Mouse (Mus musculus): Measurements from ENCODE around the gene Cav2.

Cav2 gene

GRCm38 (mm10) chr6:17280939-17281756, at the start of gene Cav2:
Cav2 (plus strand) TSS chr6:17281185.
- peak; percentile 10 to 16 for DNase-seq (ENCODE audit: low read depth in 1 of 2, low spot score in 2 of 2)

DNA sequence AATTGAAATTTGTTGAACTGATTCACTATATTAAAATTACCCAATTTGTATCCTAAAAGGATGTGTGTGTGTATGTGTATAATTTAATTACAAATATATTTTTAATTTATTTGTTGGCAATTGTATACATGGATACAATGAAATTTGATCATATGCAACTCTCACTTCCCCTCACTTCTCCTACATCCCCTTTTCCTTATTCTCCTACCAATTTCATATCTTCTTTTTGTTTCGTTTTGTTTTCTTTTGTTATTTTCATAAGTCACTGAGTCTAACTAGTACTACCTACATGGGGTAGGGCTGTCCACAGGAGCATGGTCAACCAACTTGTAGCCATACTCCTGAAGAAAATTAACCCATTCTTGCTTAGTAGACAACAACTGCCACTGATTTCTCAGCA, 41.3 kb upstream of the Cav2 start:
- no peak for DNase-seq (ENCODE audit: low read depth in 1 of 2, low spot score in 2 of 2)

- DNase-seq (ENCODE audit: low read depth in 1 of 2, low spot score in 2 of 2): no peak
These were observed 40.0 kb upstream of the Cav2 start for GRCm38 (mm10) chr6:17241013-17241412.

DNA sequence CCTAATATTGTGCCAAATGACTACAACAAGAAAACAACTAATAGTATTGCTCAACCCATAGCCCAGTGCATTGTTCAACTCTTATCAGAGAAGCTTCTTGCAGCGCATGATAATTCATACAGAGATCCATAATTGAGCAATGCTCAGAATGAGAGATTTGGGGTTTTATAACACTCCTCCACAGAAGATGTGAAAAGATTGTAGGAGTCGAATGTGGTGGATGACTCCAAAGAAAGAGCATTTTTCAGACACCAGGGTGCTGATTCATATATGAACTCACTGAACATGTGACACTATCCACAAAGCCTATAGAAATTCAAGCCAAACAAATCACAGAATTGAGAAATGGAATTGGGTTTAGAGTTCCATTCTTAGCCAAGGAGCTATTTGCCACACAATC, 34.0 kb upstream of the Cav2 start:
- no peak for DNase-seq (ENCODE audit: low read depth in 1 of 2, low spot score in 2 of 2)

DNA sequence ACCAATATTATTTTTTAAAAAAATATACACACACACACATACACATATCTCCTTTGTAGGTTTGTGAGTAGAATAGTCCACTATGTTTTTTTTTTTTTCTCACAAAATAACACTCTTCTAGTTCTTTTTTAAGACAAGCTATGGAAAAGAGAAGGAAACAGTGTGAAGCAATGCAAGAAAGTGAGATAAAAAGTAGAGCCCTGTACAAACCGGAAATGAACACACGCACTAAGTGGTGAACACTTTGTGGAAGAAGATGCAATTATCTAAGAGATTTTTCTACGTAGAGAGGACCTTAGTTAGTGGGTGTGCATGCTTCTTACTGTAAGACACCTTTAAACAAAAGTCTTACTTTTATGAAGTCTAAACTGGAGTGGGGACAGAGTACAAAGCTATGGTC, 33.3 kb upstream of the Cav2 start:
- no peak for DNase-seq (ENCODE audit: low read depth in 1 of 2, low spot score in 2 of 2)

DNA sequence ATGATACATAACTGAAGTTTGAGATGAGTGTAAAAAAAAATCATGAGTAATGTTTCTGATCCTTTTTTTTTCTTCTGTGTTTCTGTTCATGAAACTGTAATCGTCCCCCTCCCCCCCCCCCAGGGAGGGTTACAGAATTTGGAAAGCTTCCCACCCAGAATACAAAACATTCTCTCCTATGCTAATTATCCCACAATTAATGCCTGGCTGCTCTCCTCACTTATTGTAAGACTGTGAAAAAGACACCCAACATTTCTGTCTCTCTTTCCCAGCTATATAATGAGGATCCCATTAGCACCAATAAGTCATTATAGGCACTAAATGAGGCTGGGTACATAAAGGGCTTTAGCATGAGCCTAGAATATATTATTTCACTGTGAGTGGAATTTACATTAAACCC, 32.7 kb upstream of the Cav2 start:
- DNase-seq (ENCODE audit: low read depth in 1 of 2, low spot score in 2 of 2): no peak

DNA sequence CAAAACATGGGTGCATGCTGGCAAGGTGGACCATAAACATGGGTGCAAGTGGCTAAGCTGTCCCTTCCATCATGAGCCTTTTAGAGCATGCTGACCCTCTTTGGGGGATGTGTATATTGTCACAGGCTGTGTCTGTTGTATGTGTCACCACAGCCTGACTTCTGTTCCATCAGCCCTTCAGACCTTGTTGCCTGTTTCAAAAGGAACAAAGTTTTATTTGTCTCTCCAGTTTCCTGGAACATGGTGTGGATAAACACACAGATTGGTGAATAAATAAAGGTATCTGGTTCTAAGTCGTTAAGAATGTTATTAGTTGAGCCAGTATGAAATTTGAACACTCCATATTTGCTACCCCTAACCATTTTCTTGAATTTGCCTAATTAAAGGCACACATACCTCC, 29.0 kb upstream of the Cav2 start:
- no peak for DNase-seq (ENCODE audit: low read depth in 1 of 2, low spot score in 2 of 2)

GRCm38 (mm10) chr6:17258142-17258541, 22.8 kb upstream of the Cav2 start:
- no peak for DNase-seq (ENCODE audit: low read depth in 1 of 2, low spot score in 2 of 2)

DNA sequence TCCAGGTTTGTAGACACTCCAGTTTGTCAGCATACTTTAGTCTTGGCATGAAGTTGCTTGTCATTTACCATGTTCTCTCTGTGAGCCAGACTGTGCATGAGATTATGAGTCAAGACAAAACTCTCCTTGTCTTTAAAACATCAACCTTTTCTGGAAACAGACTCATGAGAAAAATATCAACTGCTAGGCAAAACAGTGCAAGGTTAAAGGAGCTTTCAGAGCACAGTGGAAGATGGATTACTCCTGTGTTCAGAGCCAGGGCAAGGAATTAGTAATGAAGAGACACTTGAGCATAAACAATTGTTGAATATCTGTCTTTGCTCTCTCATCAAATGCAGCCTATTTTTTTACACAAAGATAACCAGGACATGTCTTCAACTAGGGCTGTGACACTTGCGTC, 22.1 kb upstream of the Cav2 start:
- DNase-seq (ENCODE audit: low read depth in 1 of 2, low spot score in 2 of 2): no peak

DNA sequence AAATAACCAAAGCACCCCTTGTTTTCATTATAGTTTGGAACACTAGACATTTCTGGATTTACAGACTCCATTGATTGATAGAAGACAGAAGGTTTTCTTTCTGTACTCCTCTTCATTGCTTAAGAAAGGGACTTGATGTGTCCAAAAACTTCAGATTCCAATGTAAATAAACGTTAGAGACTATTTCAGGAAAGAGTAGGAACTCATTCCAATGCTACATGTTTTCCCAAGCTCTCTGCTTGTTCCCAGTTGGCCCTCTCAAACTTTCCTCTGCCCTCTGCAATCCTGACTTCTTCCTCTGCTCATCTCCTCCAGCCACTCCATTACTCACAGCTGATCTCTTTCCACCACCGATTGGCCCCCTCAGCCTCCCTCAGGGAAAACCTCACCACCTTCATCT, 18.2 kb upstream of the Cav2 start:
- no peak for DNase-seq (ENCODE audit: low read depth in 1 of 2, low spot score in 2 of 2)

GRCm38 (mm10) chr6:17265043-17265442, 15.9 kb upstream of the Cav2 start:
- no peak for DNase-seq (ENCODE audit: low read depth in 1 of 2, low spot score in 2 of 2)

- DNase-seq (ENCODE audit: low read depth in 1 of 2, low spot score in 2 of 2): no peak
These were observed 14.5 kb upstream of the Cav2 start for GRCm38 (mm10) chr6:17266466-17266865.

DNA sequence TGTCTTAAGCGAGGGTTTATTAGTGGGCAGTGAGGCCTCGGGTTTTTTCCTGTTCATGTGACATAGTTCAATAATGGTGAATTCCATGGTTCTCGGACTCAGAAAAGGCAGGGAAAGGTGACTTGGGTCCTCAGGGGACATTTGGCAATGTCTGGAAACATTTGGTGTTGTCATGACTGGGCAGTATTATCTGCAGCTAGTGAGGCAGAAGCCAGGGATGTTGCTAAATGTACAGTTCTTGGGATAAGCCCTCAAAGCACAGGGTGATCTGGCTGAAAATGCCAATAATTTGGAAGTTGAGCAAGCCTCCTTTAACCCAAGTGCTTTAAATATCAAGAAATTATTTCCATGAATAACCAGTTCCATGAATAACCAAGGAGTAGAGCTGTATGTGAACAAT, 2.6 kb upstream of the Cav2 start:
- DNase-seq (ENCODE audit: low read depth in 1 of 2, low spot score in 2 of 2): no peak

DNA sequence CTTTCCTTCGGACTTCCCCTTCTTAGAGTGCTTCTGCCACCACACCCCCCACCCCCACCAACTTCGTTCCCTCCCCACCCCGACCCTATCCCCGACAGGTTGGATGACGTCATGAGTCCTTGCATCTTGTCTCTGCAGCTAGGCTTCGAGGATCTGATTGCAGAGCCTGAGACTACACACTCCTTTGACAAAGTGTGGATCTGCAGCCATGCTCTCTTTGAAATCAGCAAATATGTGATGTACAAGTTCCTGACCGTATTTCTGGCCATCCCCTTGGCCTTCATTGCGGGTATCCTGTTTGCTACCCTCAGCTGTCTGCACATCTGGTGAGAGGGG, 740 bp downstream of the Cav2 start:
- DNase-seq (ENCODE audit: low read depth in 1 of 2, low spot score in 2 of 2): no peak

GRCm38 (mm10) chr6:17282159-17282558, 1.2 kb downstream of the Cav2 start:
- DNase-seq (ENCODE audit: low read depth in 1 of 2, low spot score in 2 of 2): no peak

- peak in 1 of 2 experiments; percentile 4 for DNase-seq (ENCODE audit: low read depth in 1 of 2, low spot score in 2 of 2)
These were observed 2.8 kb downstream of the Cav2 start for GRCm38 (mm10) chr6:17283834-17284233.

DNA sequence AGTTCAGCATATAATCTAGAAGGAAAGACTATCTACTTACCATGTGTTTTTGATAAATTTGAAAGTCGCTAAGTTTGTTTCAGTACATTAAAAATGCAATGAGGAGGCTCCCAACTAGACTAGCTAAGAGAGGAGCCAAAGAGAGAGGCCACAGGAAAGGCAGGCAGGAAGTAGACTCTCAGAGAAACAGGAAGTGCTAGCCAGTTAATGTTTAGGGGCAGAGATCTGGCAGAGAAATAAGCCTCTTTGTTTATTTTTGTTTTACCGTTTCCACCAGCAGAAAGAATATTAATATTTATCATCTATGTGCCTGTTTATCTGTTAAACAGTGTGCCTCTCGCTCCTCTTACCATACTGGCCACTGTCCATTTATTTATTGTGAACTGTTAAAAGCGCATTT, 5.4 kb downstream of the Cav2 start:
- no peak for DNase-seq (ENCODE audit: low read depth in 1 of 2, low spot score in 2 of 2)

DNA sequence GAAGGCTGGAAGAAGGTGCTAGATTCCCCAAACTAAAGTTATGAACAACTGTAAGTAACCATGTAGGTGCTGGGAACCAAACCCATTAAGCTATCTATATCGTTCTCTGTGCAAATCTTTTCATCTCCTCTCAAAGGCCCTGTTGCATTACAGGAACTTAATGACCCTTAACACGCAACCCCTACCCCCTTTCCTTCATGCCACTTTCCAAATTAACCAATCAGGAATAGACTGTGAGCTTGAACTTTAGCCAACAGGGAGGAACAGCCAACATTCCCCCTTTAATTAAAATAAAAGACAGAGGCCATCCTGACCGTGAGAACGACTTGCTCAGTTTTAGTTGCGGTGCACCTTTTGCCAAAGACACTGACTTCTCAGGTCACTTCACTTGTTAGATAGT, 14.1 kb downstream of the Cav2 start:
- no peak for DNase-seq (ENCODE audit: low read depth in 1 of 2, low spot score in 2 of 2)

DNA sequence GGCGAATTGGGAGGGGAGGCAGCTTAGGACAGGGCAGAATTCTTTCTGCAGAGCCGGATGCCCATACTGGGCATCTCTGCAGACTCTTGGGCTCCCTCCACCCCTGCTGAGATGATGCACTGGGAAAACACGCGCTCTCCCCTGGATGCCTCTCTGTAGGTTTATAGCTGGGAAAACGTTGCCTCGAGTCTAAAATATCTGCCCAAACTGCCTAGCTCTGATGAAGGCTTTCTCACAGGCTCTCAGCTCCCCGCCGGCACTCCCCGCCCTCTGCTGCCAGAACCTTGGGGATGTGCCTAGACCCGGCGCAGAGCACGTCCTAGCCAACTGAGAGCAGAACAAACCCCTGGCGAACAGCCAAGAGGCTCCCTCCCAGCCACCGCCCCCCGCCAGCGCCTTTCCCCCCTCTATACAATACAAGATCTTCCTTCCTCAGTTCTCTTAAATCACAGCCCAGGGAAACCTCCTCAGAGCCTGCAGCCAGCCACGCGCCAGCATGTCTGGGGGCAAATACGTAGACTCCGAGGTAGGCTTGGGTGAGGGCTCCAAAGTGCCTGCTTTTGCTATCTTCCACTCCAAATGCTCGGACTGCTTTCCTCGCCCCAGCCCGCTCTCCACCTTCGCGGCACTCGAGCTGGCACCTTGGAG, 25.1 kb downstream of the Cav2 start, which contains the start of gene Cav1:
Gene Cav1 (plus strand): TSS at position 382 of the 648 bp plus-strand sequence.
- DNase-seq (ENCODE audit: low read depth in 1 of 2, low spot score in 2 of 2): peak in 1 of 2 experiments; percentile 5

DNA sequence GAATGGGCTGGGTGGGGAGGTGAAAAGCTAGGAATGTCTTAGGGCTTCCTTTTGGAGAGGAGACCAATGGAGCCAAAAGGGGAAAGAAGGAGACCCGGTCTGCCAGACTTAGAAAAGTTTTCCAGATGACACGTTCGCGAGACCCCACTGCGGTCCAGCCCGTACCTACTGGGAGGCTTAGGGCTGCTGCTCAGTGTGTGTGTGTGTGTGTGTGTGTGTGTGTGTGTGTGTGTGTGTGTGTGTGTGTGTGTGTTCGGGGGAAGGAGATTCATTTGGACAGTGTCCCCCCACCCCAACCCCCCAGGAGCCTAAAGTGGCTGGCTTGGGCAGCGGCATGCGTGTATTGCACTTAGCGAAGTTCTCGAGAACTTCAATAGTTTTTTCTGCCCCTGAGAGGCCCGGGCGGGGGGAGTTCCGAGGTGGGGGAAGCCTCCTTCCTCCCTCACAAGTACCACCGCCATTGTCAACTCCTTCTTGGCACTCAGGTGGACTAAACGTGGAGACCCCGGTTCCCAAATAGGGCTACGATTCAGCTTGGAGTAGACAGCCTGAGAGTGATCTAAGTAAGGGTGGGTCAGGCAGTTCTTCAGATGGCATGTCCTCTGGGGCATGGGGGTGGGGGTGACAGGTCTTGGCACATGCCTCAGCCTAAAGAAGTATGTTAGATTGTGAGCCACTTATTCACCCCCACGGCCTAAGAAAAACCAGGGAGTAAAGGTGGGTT, 25.8 kb downstream of the Cav2 start:
- DNase-seq (ENCODE audit: low read depth in 1 of 2, low spot score in 2 of 2): no peak

DNA sequence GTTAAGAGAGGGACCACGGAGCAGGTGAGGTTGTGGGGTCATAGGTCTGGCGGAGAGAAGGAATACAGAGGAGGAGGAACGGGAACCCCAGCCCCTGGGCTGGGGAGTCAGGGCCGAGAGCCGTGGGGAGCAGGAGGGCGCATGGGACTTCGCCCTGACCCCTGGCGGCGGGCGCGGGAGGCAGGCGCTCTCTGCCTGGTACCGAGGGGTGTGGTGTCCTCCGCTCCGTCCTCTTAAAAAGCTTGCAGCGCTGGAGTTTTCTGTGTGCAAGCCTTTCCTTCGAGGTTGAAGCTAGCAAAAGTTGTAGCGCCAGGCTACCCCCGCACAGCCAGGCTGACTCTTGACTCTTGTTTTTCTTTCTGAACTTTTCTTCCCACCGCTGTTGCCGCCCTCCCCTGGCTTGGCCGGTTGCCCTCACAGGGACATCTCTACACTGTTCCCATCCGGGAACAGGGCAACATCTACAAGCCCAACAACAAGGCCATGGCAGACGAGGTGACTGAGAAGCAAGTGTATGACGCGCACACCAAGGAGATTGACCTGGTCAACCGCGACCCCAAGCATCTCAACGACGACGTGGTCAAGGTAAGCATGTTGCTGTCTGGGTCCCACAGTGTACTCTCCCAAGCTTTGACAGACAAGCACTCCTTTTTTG, 26.6 kb downstream of the Cav2 start:
- peak; percentile 10 to 34 for DNase-seq (ENCODE audit: low read depth in 1 of 2, low spot score in 2 of 2)

- no peak for DNase-seq (ENCODE audit: low read depth in 1 of 2, low spot score in 2 of 2)
These were observed 27.7 kb downstream of the Cav2 start for GRCm38 (mm10) chr6:17308661-17309060.
